Mouse (Mus musculus) layer of hippocampus, adult 2 months (tissue): ENCODE measurements around the gene Olfr876. TPM values are rescaled to one million over a fixed set of nuclear protein-coding genes. Genes with fewer than 3 reads are reported as not detected.

Experiments used
- DNase-seq, 2 experiments: peaks; one replicate each; pipeline ENCODE4 v3.0.0; 2022; ENCODE audit warnings: low spot score in 2 of 2
- H3K27ac ChIP-seq: fragments of 200-600 bp; 2 replicates; pipeline ENCODE4 v1.8.1; 2022
- H3K4me3 ChIP-seq: fragments of 200-600 bp; 2 replicates; pipeline ENCODE4 v1.8.1; 2022; ENCODE audit warnings: mild to moderate bottlenecking
- CTCF ChIP-seq: fragments of 200-600 bp; conservative IDR thresholded peaks from 2 replicates; pipeline ENCODE4 v1.8.1; 2022; ENCODE audit warnings: antibody characterized with exemption, mild to moderate bottlenecking, moderate library complexity
- total RNA-seq, 2 experiments: library from RNA; stranded (reverse); gene quantifications; 2 replicates each; pipeline ENCODE4 v1.2.3; 2021

Gene Olfr876
- total RNA-seq, 2 experiments from 2014 or later: not detected

DNA sequence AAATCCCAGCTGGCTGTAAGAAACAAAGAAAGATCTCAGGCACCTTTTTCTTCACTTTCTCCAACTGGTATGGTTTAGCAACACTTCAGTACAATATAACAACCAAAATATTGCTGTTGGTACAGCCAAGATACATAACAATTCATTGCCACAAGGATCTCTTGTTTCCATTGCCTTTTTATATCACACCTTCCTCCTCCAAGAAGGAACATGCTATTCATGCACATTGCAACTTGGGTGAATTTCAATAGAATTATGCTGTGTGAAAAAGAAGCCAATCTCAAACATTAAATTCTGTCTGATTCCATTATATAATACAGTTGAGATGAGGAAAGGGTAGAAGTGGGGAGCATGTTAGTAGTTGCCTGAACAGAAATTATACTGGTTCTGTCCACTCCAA is 27.1 kb downstream of the Olfr876 start:
- H3K27ac ChIP-seq: no peak overlapping the region
- no peak overlapping the region for H3K4me3 ChIP-seq
- no peak for DNase-seq
- no peak for TF ChIP-seq CTCF

DNA sequence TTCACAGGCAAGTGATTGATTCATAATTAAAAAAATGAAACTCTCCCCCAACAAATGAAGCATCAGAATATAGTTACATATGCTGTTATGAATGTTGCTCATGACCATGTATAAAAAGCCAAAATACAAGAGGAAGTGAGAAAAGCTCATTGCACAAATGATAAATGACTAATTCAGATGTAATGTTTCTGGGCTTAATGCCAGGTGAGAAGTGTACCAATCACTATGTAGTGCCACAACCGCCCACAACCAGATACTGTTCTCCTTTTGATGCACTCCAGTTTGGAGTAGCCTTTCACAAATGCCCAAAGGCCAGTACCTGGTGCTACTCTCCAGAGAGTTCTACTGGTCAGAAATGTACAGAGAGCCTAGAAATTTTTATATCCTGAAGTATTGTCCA is 30.5 kb downstream of the Olfr876 start:
- Histone ChIP-seq H3K4me3 (no peak overlapping the region), H3K27ac (no peak overlapping the region; the same call in 1 of the 2 replicates)
- peak; percentile 14 to 61 for DNase-seq
- TF ChIP-seq CTCF: no peak

DNA sequence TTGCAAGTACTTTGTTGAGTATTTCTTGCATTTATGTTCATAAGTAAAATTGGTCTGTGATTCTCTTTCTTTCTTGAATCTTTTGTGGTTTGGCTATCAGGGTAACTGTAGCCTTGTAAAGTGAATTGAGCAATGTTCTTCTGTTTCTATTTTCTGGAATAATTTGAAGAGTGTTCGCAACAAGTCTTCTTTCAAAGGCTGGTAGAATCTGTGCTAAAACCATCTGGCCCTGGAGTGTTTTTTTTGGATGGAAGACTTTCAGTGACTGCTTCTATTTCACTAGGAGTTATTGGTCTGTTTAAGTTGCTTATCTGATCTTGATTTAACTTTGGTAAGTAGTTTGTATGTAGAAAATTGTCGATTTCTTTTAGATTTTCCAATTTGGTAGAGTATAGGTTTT is 46.4 kb downstream of the Olfr876 start:
- DNase-seq: peak in 1 of 2 experiments; percentile 16
- Histone ChIP-seq H3K4me3 (no peak overlapping the region), H3K27ac (no peak overlapping the region)
- TF ChIP-seq CTCF: no peak

DNA sequence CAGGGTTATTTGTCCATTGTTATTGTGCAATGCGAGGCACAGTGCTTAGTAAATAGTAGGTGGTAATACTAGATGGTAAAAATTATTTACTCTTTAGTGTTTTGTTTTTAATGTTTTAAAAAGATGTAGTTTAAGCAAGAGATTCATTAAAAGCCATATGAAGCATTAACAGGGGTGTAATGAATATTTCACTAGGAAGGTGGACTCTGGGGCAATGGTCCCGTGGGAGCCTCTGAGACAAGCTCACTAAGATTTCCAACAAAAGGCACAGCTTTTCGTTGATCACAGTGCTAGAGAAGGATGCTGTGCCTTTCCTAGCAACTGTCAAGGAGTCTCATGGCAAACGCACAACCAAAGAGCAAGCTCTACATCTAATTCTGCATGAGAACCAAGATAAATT is 51.1 kb downstream of the Olfr876 start, which contains the start of gene Olfr877:
Olfr877 (plus strand) TSS at position 301 of the 400 bp plus-strand sequence.
- TF ChIP-seq CTCF: no peak
- no peak for DNase-seq
- H3K27ac ChIP-seq: no peak within 1 kb of the TSS
- H3K4me3 ChIP-seq: no peak within 1 kb of the TSS

Other genes with a start within 250 kb of the Olfr876 start
- 10 to 100 TPM in 1 of 2 experiments, 1 to 10 TPM in 1; 9.6 to 14.0 TPM for gene Siae, start 247.3 kb upstream of the Olfr876 start, total RNA-seq
- gene Spa17, start 189.3 kb upstream of the Olfr876 start, total RNA-seq: 1 to 10 TPM; 1.5 to 1.9 TPM
- 10 to 100 TPM; 46.9 to 47.0 TPM for gene Tbrg1, start 145.7 kb upstream of the Olfr876 start, total RNA-seq
- not detected for gene Panx3, start 133.8 kb upstream of the Olfr876 start, total RNA-seq
- not detected for gene Olfr160, start 86.8 kb upstream of the Olfr876 start, total RNA-seq
- not detected for gene Olfr874, start 57.9 kb upstream of the Olfr876 start, total RNA-seq
- gene Olfr875, start 31.2 kb upstream of the Olfr876 start, total RNA-seq: not detected
- gene Olfr877, start 51.2 kb downstream of the Olfr876 start, total RNA-seq: not detected
- not detected for gene Olfr145, start 93.7 kb downstream of the Olfr876 start, total RNA-seq
- not detected for gene Olfr878, start 114.8 kb downstream of the Olfr876 start, total RNA-seq
- gene Olfr881, start 188.8 kb downstream of the Olfr876 start, total RNA-seq: not detected
- gene Olfr883, start 222.8 kb downstream of the Olfr876 start, total RNA-seq: not detected
- not detected for gene Olfr884, start 243.5 kb downstream of the Olfr876 start, total RNA-seq